In genomic region chrX:18687216-18687615, GRCm38 (mm10) we compare ENCODE assay signal across 15 mouse cellular contexts.
DNase-seq lines count a peak whose midpoint lies in the region; ATAC-seq and TF ChIP-seq lines count a peak whose summit lies in the region.
"Had no signal": no experiment of that assay in that cellular context is flagged by ENCODE, and none has a peak within 500 bp of the region (broad histone marks: within the 10 kb centered on the region; RNA-seq: fewer than 3 reads in every experiment).

No protein-coding gene starts in this region.

- H3K4me3 ChIP-seq in heart, adult 2 months, result no peak overlapping the region
- H3K4me3 ChIP-seq: megakaryocyte, embryonic 14.5 days had no signal

- H3K9ac ChIP-seq in heart, adult 2 months (ENCODE audit: low read depth, low read length), result no peak overlapping the region

- ATAC-seq in megakaryocyte-erythroid progenitor cell, adult 5-6 weeks (replicated peaks; ENCODE audit: low FRiP score, low TSS enrichment, poor library complexity, severe bottlenecking), result no peak
- ATAC-seq: forebrain, embryonic 16.5 days had no signal

- intact Hi-C loops in heart, adult 2 months (cut with DNase I), result no loop called here
- intact Hi-C loops in left cerebral cortex, postnatal 14 days (cut with DNase I), result no loop called here

- DNase-seq in heart, adult 2 months, result no peak
- DNase-seq in heart, adult 9 months (ENCODE audit: low spot score in 2 of 2), result no peak
- peak; percentile 5 to 14 for DNase-seq in left cerebral cortex, postnatal 14 days (ENCODE audit: low spot score in 2 of 2)
- no peak for DNase-seq in left cerebral cortex, adult 9 months (ENCODE audit: low spot score in 2 of 2)
- DNase-seq in 416B (ENCODE audit: low read depth), result peak; percentile 11
- peak; percentile 60 for DNase-seq in NIH3T3 (ENCODE audit: low read depth)
- DNase-seq in natural killer cell, adult 2 months (ENCODE audit: low spot score in 2 of 2), result no peak
- DNase-seq: cerebellum, adult 11-12 months; kidney, postnatal 10 days; lung, adult 18-20 months; spleen, adult 18-20 months; thymus, postnatal 36 days had no signal

- H3K36me3 ChIP-seq in heart, adult 2 months (ENCODE audit: control insufficient read depth, insufficient read depth, low read length), result no peaks in the 10 kb centered on the region

- no peaks in the 10 kb centered on the region for H3K27me3 ChIP-seq in heart, adult 2 months (ENCODE audit: control insufficient read depth, insufficient read depth, low read length)
- H3K27me3 ChIP-seq: megakaryocyte, embryonic 14.5 days had no signal

- no peaks in the 10 kb centered on the region for H3K4me1 ChIP-seq in heart, adult 2 months (ENCODE audit: control insufficient read depth, insufficient read depth, low read length)
- H3K4me1 ChIP-seq: megakaryocyte, embryonic 14.5 days had no signal

- TF ChIP-seq EP300 in heart, adult 2 months (IDR thresholded peaks at IDR 0.05; ENCODE audit: insufficient read depth, low read depth, low read length), result no peak

- no peak for TF ChIP-seq POLR2A in heart, adult 2 months (IDR thresholded peaks at IDR 0.05; ENCODE audit: insufficient read depth, low read depth, low read length)

- WGBS in heart, adult 2 months, result 53% methylated on average over 1 of the region's 1 CpGs

- H3K27ac ChIP-seq in heart, adult 2 months, result no peak overlapping the region

- peak; percentile 59 for TF ChIP-seq CTCF in heart, adult 2 months (IDR thresholded peaks at IDR 0.05)

- no peaks in the 10 kb centered on the region for H3K79me2 ChIP-seq in heart, adult 2 months (replicated peaks; ENCODE audit: control insufficient read depth, insufficient read depth, low read length)

Comparison
In these comparisons a context has a peak if more than half of its experiments do, and no peak if none do; other contexts are left out.
1. DNase-seq: peak in left cerebral cortex, postnatal 14 days (2 of 2), 416B (single experiment) and NIH3T3 (single experiment); none in heart, adult 2 months (0 of 2), heart, adult 9 months (0 of 2), left cerebral cortex, adult 9 months (0 of 2) and natural killer cell, adult 2 months (0 of 2).